In genomic region chr15:86058394-86058915, GRCm38 (mm10) we compare ENCODE assay signal across 8 mouse cellular contexts. TPM values are rescaled to one million over a fixed set of nuclear protein-coding genes. Genes with fewer than 3 reads are reported as not detected.
DNase-seq lines count a peak whose midpoint lies in the region; ATAC-seq and TF ChIP-seq lines count a peak whose summit lies in the region.

No protein-coding gene starts in this region.

- DNase-seq in A20 (ENCODE audit: low read depth, low spot score) = peak; percentile 86
- DNase-seq in heart, adult 9 months (ENCODE audit: low spot score in 2 of 2) = peak; percentile 76 to 84
- DNase-seq in midbrain, postnatal 0 days (ENCODE audit: low spot score) = peak; percentile 94
- DNase-seq in spleen, postnatal 36 days (ENCODE audit: low spot score in 2 of 2) = peak; percentile 76 to 79

- no peaks in the 10 kb centered on the region for H3K36me3 ChIP-seq in kidney, embryonic 14.5 days (ENCODE audit: control insufficient read depth, insufficient read depth, low read length)
- no peaks in the 10 kb centered on the region for H3K36me3 ChIP-seq in limb, embryonic 15.5 days
- no peaks in the 10 kb centered on the region for H3K36me3 ChIP-seq in midbrain, postnatal 0 days (ENCODE audit: insufficient read depth, low read length)

- WGBS in kidney, embryonic 14.5 days = under 1% methylated on average over 45 of the region's 70 CpGs
- WGBS in limb, embryonic 15.5 days = under 1% methylated on average over 23 of the region's 70 CpGs
- WGBS in midbrain, postnatal 0 days = 4% methylated on average over 32 of the region's 70 CpGs

- H3K4me1 ChIP-seq in bone marrow macrophage, adult 2 months (ENCODE audit: control insufficient read depth, insufficient read depth, low read length) = peaks cover 19% of the 10 kb centered on the region
- peaks cover 10% of the 10 kb centered on the region; the same call in 1 of the 2 replicates for H3K4me1 ChIP-seq in embryonic fibroblast, embryonic 13.5 days (ENCODE audit: control insufficient read depth, insufficient read depth, low read length)
- peaks cover 36% of the 10 kb centered on the region for H3K4me1 ChIP-seq in kidney, embryonic 14.5 days (ENCODE audit: control insufficient read depth, insufficient read depth, low read length)
- H3K4me1 ChIP-seq in limb, embryonic 15.5 days = peaks cover 43% of the 10 kb centered on the region
- H3K4me1 ChIP-seq in midbrain, postnatal 0 days (ENCODE audit: insufficient read depth, low read length) = peaks cover 38% of the 10 kb centered on the region

- peak overlapping the region; percentile 96 for H3K9ac ChIP-seq in kidney, embryonic 14.5 days (ENCODE audit: low read depth, low read length)
- H3K9ac ChIP-seq in limb, embryonic 15.5 days = peak overlapping the region; percentile 91
- H3K9ac ChIP-seq in midbrain, postnatal 0 days (replicated peaks; ENCODE audit: low read length, poor library complexity, severe bottlenecking) = peak overlapping the region; percentile 96

- no peak overlapping the region for H3K27ac ChIP-seq in bone marrow macrophage, adult 2 months (ENCODE audit: insufficient read depth, low read depth, low read length)
- no peak overlapping the region for H3K27ac ChIP-seq in embryonic fibroblast, embryonic 13.5 days (ENCODE audit: insufficient read depth, low read length)
- peak overlapping the region; percentile 49; the same call in 1 of the 2 replicates for H3K27ac ChIP-seq in kidney, embryonic 14.5 days (ENCODE audit: low read depth, low read length)
- peak overlapping the region; percentile 77 for H3K27ac ChIP-seq in limb, embryonic 15.5 days
- H3K27ac ChIP-seq in midbrain, postnatal 0 days (ENCODE audit: low read depth, low read length) = peak overlapping the region; percentile 96

- no peak for TF ChIP-seq CTCF in bone marrow macrophage, adult 2 months (IDR thresholded peaks at IDR 0.05; ENCODE audit: low read depth, low read length)
- no peak for TF ChIP-seq CTCF in embryonic fibroblast, embryonic 13.5 days (IDR thresholded peaks at IDR 0.05; ENCODE audit: borderline replicate concordance, insufficient read depth, low read length)
- no peak for TF ChIP-seq CTCF in midbrain, postnatal 0 days (IDR thresholded peaks at IDR 0.05)

- peak; percentile 69 for ATAC-seq in kidney, embryonic 14.5 days (ENCODE audit: low FRiP score, low TSS enrichment)
- peak; percentile 78 for ATAC-seq in limb, embryonic 15.5 days (ENCODE audit: insufficient number of reproducible peaks, low FRiP score, low TSS enrichment, low read depth)
- peak; percentile 75 for ATAC-seq in midbrain, postnatal 0 days (ENCODE audit: low FRiP score)

- no peaks in the 10 kb centered on the region for H3K9me3 ChIP-seq in kidney, embryonic 14.5 days (ENCODE audit: control insufficient read depth, low read length)
- H3K9me3 ChIP-seq in limb, embryonic 15.5 days = no peaks in the 10 kb centered on the region
- H3K9me3 ChIP-seq in midbrain, postnatal 0 days (ENCODE audit: low read length) = no peaks in the 10 kb centered on the region

- H3K27me3 ChIP-seq in kidney, embryonic 14.5 days (ENCODE audit: control insufficient read depth, insufficient read depth, low read length) = no peaks in the 10 kb centered on the region
- no peaks in the 10 kb centered on the region for H3K27me3 ChIP-seq in limb, embryonic 15.5 days
- H3K27me3 ChIP-seq in midbrain, postnatal 0 days (ENCODE audit: insufficient read depth, low read length) = no peaks in the 10 kb centered on the region

- H3K4me3 ChIP-seq in bone marrow macrophage, adult 2 months (ENCODE audit: insufficient read depth, low read length) = peak overlapping the region; percentile 95
- peak overlapping the region; percentile 61 for H3K4me3 ChIP-seq in embryonic fibroblast, embryonic 13.5 days (ENCODE audit: insufficient read depth, low read length)
- peak overlapping the region; percentile 87 for H3K4me3 ChIP-seq in kidney, embryonic 14.5 days (ENCODE audit: low read length)
- H3K4me3 ChIP-seq in limb, embryonic 15.5 days = peak overlapping the region; percentile 84
- peak overlapping the region; percentile 85 for H3K4me3 ChIP-seq in midbrain, postnatal 0 days (ENCODE audit: low read depth, low read length)

- H3K4me2 ChIP-seq in kidney, embryonic 14.5 days (replicated peaks; ENCODE audit: low read depth, low read length) = peak overlapping the region; percentile 92
- H3K4me2 ChIP-seq in limb, embryonic 15.5 days = peak overlapping the region; percentile 83
- peak overlapping the region; percentile 89 for H3K4me2 ChIP-seq in midbrain, postnatal 0 days (ENCODE audit: low read depth, low read length, poor library complexity, severe bottlenecking)

- TF ChIP-seq POLR2A in bone marrow macrophage, adult 2 months (IDR thresholded peaks at IDR 0.05; ENCODE audit: borderline replicate concordance, low read depth, low read length) = no peak
- TF ChIP-seq POLR2A in embryonic fibroblast, embryonic 13.5 days (IDR thresholded peaks at IDR 0.05; ENCODE audit: low read depth, low read length) = peak; percentile 47

RNA-seq across cellular contexts. Expression of gene Gramd4, which starts 1.0 kb away (rescaled TPM):
- polyA plus RNA-seq in bone marrow macrophage, adult 2 months (2012; ENCODE audit: insufficient read depth, insufficient read length, missing spikeins) = 3.8 and 4.4 TPM in 2 replicates
- 18.0 and 31.4 TPM in 2 replicates for polyA plus RNA-seq in embryonic fibroblast, embryonic 13.5 days (2011; ENCODE audit: insufficient read length, low read depth, missing spikeins)
- 6.5 and 9.7 TPM in 2 replicates for polyA plus RNA-seq in kidney, embryonic 14.5 days (2014; fragmentation: Nextera tagmentation; extraction: Ambion mirVana)
- 15.6 and 22.0 TPM in 2 replicates for polyA plus RNA-seq in limb, embryonic 15.5 days (2015; fragmentation: Nextera tagmentation; extraction: Ambion mirVana)
- 43.4 and 47.6 TPM in 2 replicates for total RNA-seq in midbrain, postnatal 0 days (2014; rRNA removed)
- polyA plus RNA-seq in midbrain, postnatal 0 days (2015; fragmentation: Nextera tagmentation; extraction: Ambion mirVana) = 21.5 and 22.5 TPM in 2 replicates

RNA-seq across cellular contexts. Expression of gene Celsr1, which starts 24.9 kb away (rescaled TPM):
- polyA plus RNA-seq in bone marrow macrophage, adult 2 months (2012; ENCODE audit: insufficient read depth, insufficient read length, missing spikeins) = 0.15 and 0.28 TPM in 2 replicates
- polyA plus RNA-seq in embryonic fibroblast, embryonic 13.5 days (2011; ENCODE audit: insufficient read length, low read depth, missing spikeins) = 0.20 and 0.91 TPM in 2 replicates
- polyA plus RNA-seq in kidney, embryonic 14.5 days (2014; fragmentation: Nextera tagmentation; extraction: Ambion mirVana) = 6.8 and 8.8 TPM in 2 replicates
- 2.7 and 3.6 TPM in 2 replicates for polyA plus RNA-seq in limb, embryonic 15.5 days (2015; fragmentation: Nextera tagmentation; extraction: Ambion mirVana)
- total RNA-seq in midbrain, postnatal 0 days (2014; rRNA removed) = 13.7 and 15.0 TPM in 2 replicates
- polyA plus RNA-seq in midbrain, postnatal 0 days (2015; fragmentation: Nextera tagmentation; extraction: Ambion mirVana) = 0.60 and 0.79 TPM in 2 replicates

Comparison
In these comparisons a context has a peak if more than half of its experiments do, and no peak if none do; other contexts are left out.
1. H3K27ac ChIP-seq: peak in kidney, embryonic 14.5 days (single experiment), limb, embryonic 15.5 days (single experiment) and midbrain, postnatal 0 days (single experiment); none in bone marrow macrophage, adult 2 months (single experiment) and embryonic fibroblast, embryonic 13.5 days (single experiment).
2. Peak in every context shown above with its lines, with median percentiles within 50 percentile points of each other: DNase-seq, H3K4me3 ChIP-seq, ATAC-seq, H3K4me2 ChIP-seq and H3K9ac ChIP-seq.